Mouse (Mus musculus) kidney, adult 9 months (tissue): ENCODE data around the gene Gm10401.
"Not testable (repeated sequence)": the region's sequence is repeated elsewhere in the genome, so short reads cannot be mapped to it uniquely, and the experiment has no call there.

ENCODE experiments used
- DNase-seq: peaks from one replicate; pipeline ENCODE4 v3.0.0; 2022

The Gm10401 gene

GRCm38 (mm10) chr5:115118961-115119570, 21.0 kb upstream of the Gm10401 start, which contains the start of gene Acads:
Gene Acads, minus strand, starts transcription at chr5:115119346.
- DNase-seq = peak; percentile 95

GRCm38 (mm10) chr5:115117467-115117866, 19.4 kb upstream of the Gm10401 start:
- no peak for DNase-seq

GRCm38 (mm10) chr5:115116426-115116825, 18.3 kb upstream of the Gm10401 start:
- no peak for DNase-seq

- no peak for DNase-seq
Measured at GRCm38 (mm10) chr5:115114501-115114900, 16.4 kb upstream of the Gm10401 start.

- DNase-seq = no peak
Measured at GRCm38 (mm10) chr5:115113244-115113643, 15.1 kb upstream of the Gm10401 start.

DNA sequence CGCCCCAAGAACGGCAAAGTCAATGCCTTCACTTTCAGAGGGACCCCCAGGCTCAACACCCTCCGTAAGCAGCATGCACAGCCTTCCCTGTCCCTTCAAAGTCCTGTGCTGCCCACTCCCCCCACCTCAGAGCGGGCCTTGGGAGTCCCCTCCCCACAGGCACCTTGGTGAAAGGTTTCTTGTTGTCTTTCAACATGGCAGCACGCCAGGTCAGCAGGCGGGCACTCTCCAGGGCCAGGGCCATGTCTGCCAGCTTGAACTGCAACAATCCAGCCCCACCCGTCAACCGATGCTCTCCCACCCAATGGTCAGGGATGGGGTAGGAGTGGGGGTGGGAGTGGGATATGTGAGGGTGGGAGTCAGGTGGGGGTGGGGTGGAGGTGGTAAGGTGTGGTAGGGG, 13.1 kb upstream of the Gm10401 start:
- DNase-seq = no peak

- not testable (repeated sequence) for DNase-seq
Measured at GRCm38 (mm10) chr5:115103253-115103652, 5.2 kb upstream of the Gm10401 start.

DNA sequence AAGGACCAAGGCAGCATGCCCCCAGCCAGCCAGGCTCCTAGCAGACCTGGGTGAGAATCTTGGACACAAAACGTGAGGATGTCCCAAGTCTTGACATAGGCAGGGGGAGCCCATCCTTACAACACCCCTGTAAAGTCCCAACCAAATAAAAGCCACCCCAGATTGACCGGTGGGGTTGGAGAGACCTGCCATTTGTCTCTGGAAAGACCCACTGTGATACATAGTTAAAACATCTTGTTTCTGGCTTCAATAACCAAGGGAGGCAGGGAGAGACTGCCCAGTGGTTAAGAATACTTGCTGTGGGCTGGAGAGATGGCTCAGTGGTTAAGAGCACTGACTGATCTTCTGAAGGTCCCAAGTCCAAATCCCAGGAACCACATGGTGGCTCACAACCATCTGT, 4.1 kb upstream of the Gm10401 start:
- DNase-seq = no peak

DNA sequence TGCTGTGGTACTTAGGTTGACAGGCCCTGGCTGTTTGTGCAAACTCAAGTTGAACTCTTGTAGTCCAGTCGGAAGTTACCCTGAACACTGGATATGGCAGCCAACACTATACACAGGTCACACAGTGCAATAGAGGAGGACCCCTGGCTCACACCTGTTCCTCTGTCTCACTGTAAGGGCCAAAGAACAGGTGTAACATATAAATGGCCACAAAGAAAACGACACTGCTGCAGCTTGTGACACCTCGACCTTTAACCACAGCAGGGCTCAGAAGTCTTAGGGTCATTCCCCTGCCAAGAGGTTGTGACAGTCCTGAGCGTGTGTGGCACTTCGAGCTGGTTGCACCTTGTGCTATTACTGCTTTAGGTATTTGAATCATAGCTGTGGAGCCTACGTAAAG, 2.4 kb upstream of the Gm10401 start:
- DNase-seq = no peak

DNA sequence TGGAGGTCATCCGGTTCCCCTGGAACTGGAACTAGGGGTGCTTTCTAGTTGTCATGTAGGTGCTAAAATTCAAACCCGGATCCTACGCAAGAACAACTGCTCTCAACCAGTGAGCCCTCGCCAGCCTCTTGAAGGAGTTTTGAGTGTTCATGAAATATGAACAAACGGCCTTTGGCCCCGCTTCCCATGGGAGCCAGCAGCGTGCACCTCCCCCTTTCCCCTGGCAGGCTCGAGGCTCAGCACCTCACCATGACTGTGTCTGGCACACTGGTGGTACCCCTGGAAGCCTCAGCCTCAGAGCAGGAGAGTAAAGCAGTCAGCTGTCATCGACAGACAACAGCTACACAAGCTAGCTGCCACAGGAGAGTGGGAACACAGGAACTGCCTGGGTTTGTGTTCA, 1.9 kb upstream of the Gm10401 start:
- no peak for DNase-seq

DNA sequence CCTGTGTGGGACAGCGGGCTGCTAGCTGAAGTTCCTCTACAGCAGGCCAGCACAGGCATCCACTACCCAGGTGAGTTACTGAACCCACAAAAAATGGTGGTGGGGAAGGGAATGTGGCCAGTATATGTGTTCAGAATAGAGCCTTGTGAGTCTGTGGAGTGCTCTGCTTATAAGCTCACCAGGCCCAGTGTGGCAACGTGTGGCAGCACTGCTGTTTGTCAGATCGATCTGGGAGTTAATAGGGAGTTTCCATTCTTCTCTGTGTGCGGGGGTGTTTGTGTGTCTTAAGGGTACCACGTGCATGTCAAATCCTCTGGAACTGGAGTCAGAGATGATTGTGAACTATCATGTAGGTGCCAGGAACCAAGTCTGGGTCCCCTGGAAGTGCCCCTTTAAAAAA, 1.4 kb upstream of the Gm10401 start:
- no peak for DNase-seq

DNA sequence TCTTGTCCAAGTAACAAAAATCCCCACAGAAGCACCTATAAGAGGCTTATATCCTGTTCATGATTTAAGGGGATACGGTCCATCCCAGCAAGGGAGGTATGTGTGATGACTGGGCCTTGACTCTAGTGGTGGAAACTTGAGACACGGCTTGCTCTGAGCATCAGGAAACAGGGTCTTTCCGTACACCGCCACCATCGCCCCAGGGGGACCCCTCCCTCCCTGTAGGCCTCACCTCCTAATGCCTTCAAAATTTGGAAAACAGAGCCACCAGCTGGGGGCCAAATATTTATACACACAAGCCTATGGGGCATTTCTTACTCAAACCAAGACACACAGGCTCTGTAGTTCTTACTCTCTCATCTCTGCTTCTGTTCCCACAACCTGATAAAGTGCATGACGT, 6.3 kb downstream of the Gm10401 start:
- DNase-seq = no peak

DNA sequence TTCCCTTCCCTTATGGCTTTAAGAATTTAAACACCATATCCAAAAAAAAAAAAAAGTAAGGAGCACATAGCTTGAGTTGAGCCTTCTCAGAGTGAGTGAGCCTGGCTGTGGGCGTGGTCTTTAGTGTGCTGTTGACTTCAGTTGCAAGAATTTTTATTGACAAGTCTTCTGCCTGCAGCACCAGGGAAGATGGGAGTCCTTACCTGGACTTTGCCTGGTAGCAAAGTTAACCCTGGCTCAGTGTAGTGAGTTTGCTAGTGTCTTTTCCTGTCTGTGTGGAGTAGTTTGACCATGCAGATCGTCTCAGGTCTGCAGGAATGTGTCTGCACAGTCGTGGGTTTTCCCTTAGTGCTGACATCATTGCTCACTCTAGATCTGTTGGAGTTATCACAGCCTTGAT, 7.1 kb downstream of the Gm10401 start:
- DNase-seq = no peak

DNA sequence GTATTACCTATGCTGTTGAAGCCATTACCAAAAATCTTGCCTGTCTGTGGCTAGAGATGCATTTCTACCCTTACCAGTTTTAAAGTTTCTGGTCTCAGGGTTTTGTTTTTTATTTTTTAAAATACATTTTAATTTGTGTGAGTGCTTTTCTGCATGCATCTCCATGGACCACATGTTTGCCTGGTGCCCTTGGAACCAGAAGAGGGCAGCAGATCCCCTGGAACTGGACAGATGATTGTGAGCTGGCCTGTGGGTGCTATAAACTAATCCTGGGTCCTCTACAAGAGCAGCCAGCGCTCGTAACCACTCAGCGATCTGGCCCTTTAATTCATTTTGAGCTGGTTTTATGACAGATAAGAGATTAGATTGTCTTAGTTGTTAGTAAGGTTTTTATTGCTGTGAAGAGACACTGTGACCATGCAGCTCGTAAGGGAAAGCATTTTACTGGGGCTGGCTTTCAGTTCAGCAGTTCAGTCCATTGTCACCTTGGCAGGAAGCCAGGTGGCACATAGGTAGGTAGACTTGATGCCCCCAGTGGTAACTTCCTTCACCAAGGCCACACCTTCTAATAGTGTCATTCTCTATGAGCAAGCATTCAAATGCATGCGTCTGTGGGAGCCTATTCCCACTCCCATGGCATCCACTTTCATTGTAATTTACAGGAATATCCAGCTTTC, 8.4 kb downstream of the Gm10401 start:
- no peak for DNase-seq

DNA sequence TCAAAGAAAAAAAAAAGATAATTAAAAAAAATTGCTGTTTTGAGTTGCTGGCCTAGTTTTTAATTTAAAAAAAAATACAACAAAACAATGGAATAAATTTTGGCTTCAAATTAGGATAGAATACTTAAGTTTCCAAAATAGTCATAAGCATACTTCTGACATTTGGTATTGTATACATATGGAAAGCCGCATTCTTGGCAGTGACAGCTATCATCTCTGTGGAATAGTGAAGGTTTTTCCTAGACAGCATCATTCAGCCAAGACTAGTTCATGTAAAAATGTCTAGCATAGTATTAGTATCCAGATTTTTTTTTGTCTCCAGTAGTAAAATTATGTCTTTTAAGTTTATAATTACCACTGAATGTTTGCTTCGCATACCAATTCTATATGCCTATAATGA, 12.4 kb downstream of the Gm10401 start:
- DNase-seq = no peak

DNA sequence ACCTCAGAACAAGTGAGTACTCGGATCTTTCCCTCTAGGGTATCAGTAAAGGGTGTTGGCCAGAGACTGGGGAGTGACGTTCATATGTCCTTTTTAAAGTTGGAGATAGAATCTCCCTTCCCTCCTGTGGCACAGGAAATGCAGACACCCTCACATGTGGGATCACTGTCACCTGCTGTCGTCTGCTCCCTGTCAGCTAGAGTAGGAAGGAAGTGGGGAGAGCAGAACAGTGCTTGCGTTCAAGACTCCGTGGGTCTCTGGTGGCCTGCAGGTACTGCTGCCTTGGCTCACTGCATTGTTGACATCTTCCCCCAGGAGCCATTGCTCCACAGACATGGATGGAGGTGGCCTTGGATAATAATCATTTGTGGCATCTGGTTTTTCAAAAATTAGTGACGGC, 14.6 kb downstream of the Gm10401 start:
- DNase-seq = no peak

DNA sequence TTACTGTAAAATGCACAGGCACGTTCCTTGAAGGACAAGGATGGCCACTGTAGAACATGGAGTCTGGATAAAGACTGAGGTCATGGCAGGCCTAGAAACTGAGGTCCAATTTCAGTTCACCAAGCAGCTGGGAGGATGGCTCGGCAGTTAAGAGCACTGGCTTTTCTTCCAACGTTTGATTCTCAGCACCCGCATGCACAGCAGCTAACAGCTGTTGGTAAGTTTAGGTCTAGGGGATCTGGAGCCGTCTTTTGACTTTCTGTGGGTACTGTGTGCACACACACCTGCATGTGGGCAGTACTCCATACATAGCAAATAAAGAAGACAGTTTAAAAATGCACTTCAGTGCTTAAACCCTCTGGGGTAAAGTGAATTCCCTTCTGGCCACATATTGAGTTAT, 16.5 kb downstream of the Gm10401 start:
- no peak for DNase-seq

DNA sequence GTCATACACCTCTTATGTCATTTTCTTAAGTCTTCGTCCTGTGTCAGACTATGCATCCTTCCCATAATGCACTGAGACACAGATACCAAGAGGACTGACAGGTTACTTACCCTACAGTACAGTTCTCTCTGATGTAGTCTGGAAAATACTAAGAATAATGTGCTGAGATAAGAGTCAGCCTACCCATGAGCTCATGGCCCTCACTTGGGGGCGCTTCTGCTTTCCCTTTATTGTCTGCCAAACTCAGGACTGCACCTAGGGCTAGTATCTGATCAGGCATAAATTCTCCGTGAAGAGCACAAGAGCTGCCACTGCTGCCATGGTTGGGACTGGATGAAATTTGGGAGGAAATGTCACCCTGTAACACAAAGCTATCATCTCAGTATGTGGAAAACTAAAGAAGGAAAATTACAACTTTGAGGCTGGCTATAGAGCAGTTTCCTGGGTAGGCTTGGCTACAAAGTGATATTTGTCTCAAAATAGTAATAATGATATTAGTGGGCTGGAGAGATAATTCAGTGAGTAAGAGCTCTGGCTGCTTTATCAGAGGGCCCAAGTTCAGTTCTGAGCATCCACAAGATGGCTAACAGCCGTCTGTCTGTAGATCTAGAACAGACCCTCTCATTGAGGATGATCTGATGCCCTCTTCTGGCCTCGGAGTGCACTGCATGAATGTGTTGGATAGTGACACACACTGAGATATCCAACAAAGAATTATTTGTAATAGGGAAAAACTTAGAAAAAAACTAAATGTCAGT, 21.8 kb downstream of the Gm10401 start:
- peak; percentile 77 for DNase-seq

GRCm38 (mm10) chr5:115074749-115075148, 23.3 kb downstream of the Gm10401 start:
- DNase-seq = no peak

GRCm38 (mm10) chr5:115073306-115073705, 24.8 kb downstream of the Gm10401 start:
- DNase-seq = not testable (repeated sequence)

DNA sequence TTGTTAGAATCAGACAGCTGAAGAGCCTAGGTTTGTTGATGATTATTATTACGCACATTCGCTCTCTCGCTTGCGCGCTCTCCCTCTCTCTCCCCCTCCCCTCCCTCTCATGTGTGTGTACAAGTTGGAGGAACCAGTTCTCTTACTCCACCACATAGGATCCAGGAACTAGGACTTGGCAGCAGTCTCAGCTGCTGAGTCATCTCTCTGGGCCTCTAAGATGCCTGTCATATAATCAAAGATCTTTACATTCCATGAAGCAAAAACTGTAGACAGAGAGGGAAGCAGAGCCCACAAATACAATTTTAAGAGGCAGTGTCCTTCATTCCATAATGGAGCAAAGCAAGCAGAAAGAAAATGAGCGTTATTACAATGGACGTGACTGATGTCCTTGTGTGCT, 26.0 kb downstream of the Gm10401 start:
- DNase-seq = peak; percentile 28

GRCm38 (mm10) chr5:115071096-115071901, 26.8 kb downstream of the Gm10401 start:
- peak; percentile 23 for DNase-seq

GRCm38 (mm10) chr5:115070457-115070856, 27.6 kb downstream of the Gm10401 start:
- no peak for DNase-seq
